Mouse (Mus musculus) layer of hippocampus, adult 9-11 months (tissue): ENCODE measurements around the gene 5031439G07Rik.

Experiments used
- DNase-seq: peaks from one replicate; pipeline ENCODE4 v3.0.0; 2022

5031439G07Rik gene

GRCm38 (mm10) chr15:84994498-84994897 is 6.1 kb upstream of the 5031439G07Rik start:
- DNase-seq = no peak

- DNase-seq = no peak
These were observed 1.4 kb upstream of the 5031439G07Rik start for GRCm38 (mm10) chr15:84989771-84990170.

- no peak for DNase-seq
These were observed 747 bp upstream of the 5031439G07Rik start for GRCm38 (mm10) chr15:84989098-84989497.

- DNase-seq = no peak
These were observed 1.1 kb downstream of the 5031439G07Rik start for GRCm38 (mm10) chr15:84987020-84987815.

GRCm38 (mm10) chr15:84986171-84987019 is 2.0 kb downstream of the 5031439G07Rik start:
- DNase-seq = no peak

- no peak for DNase-seq
These were observed 2.7 kb downstream of the 5031439G07Rik start for GRCm38 (mm10) chr15:84985516-84986160.

- no peak for DNase-seq
These were observed 4.6 kb downstream of the 5031439G07Rik start for GRCm38 (mm10) chr15:84983721-84984120.

- DNase-seq = no peak
These were observed 5.5 kb downstream of the 5031439G07Rik start for GRCm38 (mm10) chr15:84982888-84983287.

- peak; percentile 71 for DNase-seq
These were observed 6.6 kb downstream of the 5031439G07Rik start for GRCm38 (mm10) chr15:84981609-84982313.

GRCm38 (mm10) chr15:84975729-84976128 is 12.6 kb downstream of the 5031439G07Rik start:
- DNase-seq = peak; percentile 85

GRCm38 (mm10) chr15:84973544-84973871 is 14.8 kb downstream of the 5031439G07Rik start:
- DNase-seq = peak; percentile 86

GRCm38 (mm10) chr15:84972860-84973543 is 15.3 kb downstream of the 5031439G07Rik start:
- DNase-seq = peak; percentile 62

GRCm38 (mm10) chr15:84968534-84968933 is 19.8 kb downstream of the 5031439G07Rik start:
- no peak for DNase-seq

- DNase-seq = no peak
These were observed 22.6 kb downstream of the 5031439G07Rik start for GRCm38 (mm10) chr15:84965575-84966360.

- no peak for DNase-seq
These were observed 23.6 kb downstream of the 5031439G07Rik start for GRCm38 (mm10) chr15:84964771-84965170.

- no peak for DNase-seq
These were observed 25.8 kb downstream of the 5031439G07Rik start for GRCm38 (mm10) chr15:84962518-84962917.

- DNase-seq = peak; percentile 70
These were observed 27.7 kb downstream of the 5031439G07Rik start for GRCm38 (mm10) chr15:84960692-84961091.

- DNase-seq = no peak
These were observed 28.5 kb downstream of the 5031439G07Rik start for GRCm38 (mm10) chr15:84959891-84960290.

- DNase-seq = no peak
These were observed 30.0 kb downstream of the 5031439G07Rik start for GRCm38 (mm10) chr15:84958331-84958730.

GRCm38 (mm10) chr15:84957851-84958250 is 30.5 kb downstream of the 5031439G07Rik start:
- peak; percentile 87 for DNase-seq

- no peak for DNase-seq
These were observed 35.1 kb downstream of the 5031439G07Rik start for GRCm38 (mm10) chr15:84953259-84953658.
